Mouse (Mus musculus) spleen, adult 2 months (tissue): ENCODE measurements around the gene Dtx4.

Experiments used
- CTCF ChIP-seq: fragments of 200-500 bp; IDR thresholded peaks from 2 replicates; pipeline ENCODE4 v1.5.1; 2011; ENCODE audit warnings: mild to moderate bottlenecking, inconsistent platforms; ENCODE audit not compliant: insufficient read depth, insufficient read length, insufficient replicate concordance; ENCODE audit errors: extremely low read depth
- POLR2A ChIP-seq: fragments of 200-500 bp; IDR thresholded peaks from 2 replicates; pipeline ENCODE4 v1.6.1; 2011; ENCODE audit warnings: low read depth, low read length, inconsistent platforms

DNA sequence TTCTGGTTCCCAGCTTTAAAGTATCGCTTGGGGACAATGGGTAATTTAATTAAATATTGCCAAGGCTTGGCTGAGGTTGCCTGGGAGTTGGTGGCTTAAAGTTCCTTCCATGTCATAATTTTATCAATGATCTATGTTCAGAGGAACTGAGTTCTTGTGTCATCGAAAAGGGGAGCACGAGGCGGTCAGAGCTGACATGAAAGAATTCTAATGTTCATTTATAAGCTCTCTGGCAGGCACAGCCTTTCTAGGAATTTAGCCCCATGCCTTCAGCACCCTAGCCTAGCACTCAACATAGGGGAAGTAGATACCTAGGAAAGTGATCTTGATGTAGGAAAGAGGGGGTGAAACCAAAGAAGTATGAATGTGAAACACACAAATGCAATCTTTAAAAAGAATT lies 2.9 kb downstream of the Dtx4 start:
- TF ChIP-seq POLR2A (no peak), CTCF (no peak)
